16 mouse cellular contexts compared by ENCODE assay signal in genomic region chr6:34613122-34613521, GRCm38 (mm10). TPM values are rescaled to one million over a fixed set of nuclear protein-coding genes. Genes with fewer than 3 reads are reported as not detected.
"Had no signal": no experiment of that assay in that cellular context is flagged by ENCODE, and none has a peak within 500 bp of the region (broad histone marks: within the 10 kb centered on the region; RNA-seq: fewer than 3 reads in every experiment).

No protein-coding gene starts in this region.

- H3K9me3 ChIP-seq: liver, embryonic 13.5 days; lung, embryonic 15.5 days; midbrain, embryonic 12.5 days had no signal

- ATAC-seq: liver, postnatal 0 days; midbrain, embryonic 16.5 days had no signal

- H3K27me3 ChIP-seq: liver, embryonic 13.5 days; lung, embryonic 15.5 days; midbrain, embryonic 12.5 days had no signal

- H3K4me3 ChIP-seq: layer of hippocampus, adult 2 months; liver, embryonic 13.5 days; lung, embryonic 15.5 days; midbrain, embryonic 12.5 days had no signal

- DNase-seq: kidney, postnatal 10 days; kidney, postnatal 4 days; left cerebral cortex, postnatal 4 days; liver; liver, embryonic 13.5 days; liver, postnatal 0 days; lung, postnatal 14 days; right cerebral cortex, postnatal 14 days; thymus, adult 18-20 months; thymus, postnatal 14 days had no signal

- H3K4me2 ChIP-seq: liver, embryonic 13.5 days; lung, embryonic 15.5 days; midbrain, embryonic 12.5 days had no signal

- H3K27ac ChIP-seq: layer of hippocampus, adult 2 months; liver, embryonic 13.5 days; lung, embryonic 15.5 days; macrophage; midbrain, embryonic 12.5 days had no signal

- H3K36me3 ChIP-seq: liver, embryonic 13.5 days; lung, embryonic 15.5 days; midbrain, embryonic 12.5 days had no signal

- H3K9ac ChIP-seq: liver, embryonic 13.5 days; liver, postnatal 0 days; lung, embryonic 15.5 days; midbrain, embryonic 12.5 days had no signal

RNA-seq across cellular contexts. Expression of gene Cald1, which starts 14.8 kb away (rescaled TPM):
- total RNA-seq: megakaryocyte-erythroid progenitor cell, adult 5-6 weeks had no signal
